Comparison of ENCODE assay signal across 8 mouse cellular contexts in genomic region chr3:90445417-90446200, GRCm38 (mm10). TPM values are rescaled to one million over a fixed set of nuclear protein-coding genes. Genes with fewer than 3 reads are reported as not detected.
A peak's percentile ranks its signal among the peaks of the same experiment; 100 is the strongest.
DNase-seq lines count a peak whose midpoint lies in the region; ATAC-seq and TF ChIP-seq lines count a peak whose summit lies in the region.

No protein-coding gene starts in this region.

- H3K4me2 ChIP-seq in forebrain, embryonic 16.5 days (ENCODE audit: low read length): peak overlapping the region; percentile 72
- H3K4me2 ChIP-seq in liver, embryonic 11.5 days: peak overlapping the region; percentile 60

- peak overlapping the region; percentile 24; the same call in 1 of the 2 replicates for H3K4me3 ChIP-seq in ES-Bruce4 (ENCODE audit: low read depth, low read length)
- no peak overlapping the region for H3K4me3 ChIP-seq in forebrain, embryonic 16.5 days (replicated peaks; ENCODE audit: low read length)
- no peak overlapping the region for H3K4me3 ChIP-seq in liver, embryonic 11.5 days (ENCODE audit: low read depth, low read length)

- WGBS in forebrain, embryonic 16.5 days: 69% methylated on average over 11 of the region's 11 CpGs
- WGBS in liver, embryonic 11.5 days: 67% methylated on average over 11 of the region's 11 CpGs

- H3K27me3 ChIP-seq in ES-Bruce4 (ENCODE audit: control insufficient read depth, insufficient read depth, low read length, poor library complexity, severe bottlenecking): no peaks in the 10 kb centered on the region
- no peaks in the 10 kb centered on the region for H3K27me3 ChIP-seq in forebrain, embryonic 16.5 days (replicated peaks; ENCODE audit: control insufficient read depth, insufficient read depth, low read length)
- no peaks in the 10 kb centered on the region for H3K27me3 ChIP-seq in liver, embryonic 11.5 days (replicated peaks; ENCODE audit: control insufficient read depth, insufficient read depth, low read length)

- peak; percentile 42 for DNase-seq in embryo, embryonic 10.5 days (ENCODE audit: low spot score)
- no peak for DNase-seq in embryo, embryonic 10 days (ENCODE audit: low spot score)
- no peak for DNase-seq in liver, embryonic 11.5 days (ENCODE audit: low spot score)
- DNase-seq in right cerebral cortex, postnatal 4 days: no peak
- no peak for DNase-seq in layer of hippocampus, adult 9-10 months (ENCODE audit: low spot score)

- H3K4me1 ChIP-seq in ES-Bruce4 (ENCODE audit: control insufficient read depth, insufficient read depth, low read length): peaks cover 4% of the 10 kb centered on the region
- H3K4me1 ChIP-seq in forebrain, embryonic 16.5 days (replicated peaks; ENCODE audit: control insufficient read depth, insufficient read depth, low read length): peaks cover 10% of the 10 kb centered on the region
- H3K4me1 ChIP-seq in liver, embryonic 11.5 days (replicated peaks; ENCODE audit: control insufficient read depth, insufficient read depth, low read length): peaks cover 12% of the 10 kb centered on the region

- H3K9me3 ChIP-seq in ES-Bruce4 (replicated peaks; ENCODE audit: control insufficient read depth, insufficient read depth, low read length, poor library complexity, severe bottlenecking): no peaks in the 10 kb centered on the region
- no peaks in the 10 kb centered on the region for H3K9me3 ChIP-seq in forebrain, embryonic 16.5 days (ENCODE audit: control insufficient read depth, low read length)
- H3K9me3 ChIP-seq in liver, embryonic 11.5 days (ENCODE audit: control insufficient read depth, low read length): no peaks in the 10 kb centered on the region

- no peaks in the 10 kb centered on the region for H3K36me3 ChIP-seq in ES-Bruce4 (ENCODE audit: control insufficient read depth, insufficient read depth, low read length, poor library complexity, severe bottlenecking)
- no peaks in the 10 kb centered on the region for H3K36me3 ChIP-seq in forebrain, embryonic 16.5 days (ENCODE audit: control insufficient read depth, insufficient read depth)
- H3K36me3 ChIP-seq in liver, embryonic 11.5 days (ENCODE audit: control insufficient read depth, insufficient read depth, low read length): no peaks in the 10 kb centered on the region

- no peak for ATAC-seq in forebrain, embryonic 16.5 days
- ATAC-seq in liver, embryonic 11.5 days (replicated peaks; ENCODE audit: low FRiP score): no peak
- no peak for ATAC-seq in CD4-positive, CD25-positive, alpha-beta regulatory T cell, adult 4 months

- no peak for TF ChIP-seq EP300 in ES-Bruce4 (IDR thresholded peaks at IDR 0.05; ENCODE audit: insufficient read depth, low read depth, low read length)

- TF ChIP-seq CTCF in ES-Bruce4 (IDR thresholded peaks at IDR 0.05; ENCODE audit: low read depth, low read length): no peak

- TF ChIP-seq POLR2A in ES-Bruce4 (IDR thresholded peaks at IDR 0.05; ENCODE audit: insufficient read depth, low read length): no peak

- peak overlapping the region; percentile 61 for H3K9ac ChIP-seq in ES-Bruce4 (ENCODE audit: low read depth, poor library complexity, severe bottlenecking)
- no peak overlapping the region for H3K9ac ChIP-seq in forebrain, embryonic 16.5 days (replicated peaks; ENCODE audit: low read depth, low read length)
- no peak overlapping the region for H3K9ac ChIP-seq in liver, embryonic 11.5 days (ENCODE audit: low read depth, low read length)

- H3K27ac ChIP-seq in ES-Bruce4 (ENCODE audit: insufficient read depth, low read length): peak overlapping the region; percentile 90
- H3K27ac ChIP-seq in forebrain, embryonic 16.5 days (ENCODE audit: low read length): no peak overlapping the region
- H3K27ac ChIP-seq in liver, embryonic 11.5 days (ENCODE audit: low read depth, low read length): peak overlapping the region; percentile 62; the same call in 1 of the 2 replicates

RNA-seq across cellular contexts. Expression of gene Ints3, which starts 12.2 kb away (rescaled TPM):
- 68.6 and 71.0 TPM in 2 replicates for polyA plus RNA-seq in ES-Bruce4 (2011; ENCODE audit: insufficient read depth, insufficient read length, low read depth, missing spikeins)
- 32.2 and 32.3 TPM in 2 replicates for polyA plus RNA-seq in forebrain, embryonic 16.5 days (2015; fragmentation: Nextera tagmentation; extraction: Ambion mirVana)
- 34.0 and 35.2 TPM in 2 replicates for polyA plus RNA-seq in liver, embryonic 11.5 days (2014; fragmentation: Nextera tagmentation; extraction: Ambion mirVana)
- 10 to 100 TPM; 16.9 to 17.9 TPM for polyA plus RNA-seq in CD4-positive, CD25-positive, alpha-beta regulatory T cell, adult 4 months (2017; shearing (Covaris generic))

RNA-seq across cellular contexts. Expression of gene Npr1, which starts 20.1 kb away (rescaled TPM):
- polyA plus RNA-seq in ES-Bruce4 (2011; ENCODE audit: insufficient read depth, insufficient read length, low read depth, missing spikeins): 10.8 and 13.6 TPM in 2 replicates
- polyA plus RNA-seq in forebrain, embryonic 16.5 days (2015; fragmentation: Nextera tagmentation; extraction: Ambion mirVana): 2.1 and 2.6 TPM in 2 replicates
- polyA plus RNA-seq in liver, embryonic 11.5 days (2014; fragmentation: Nextera tagmentation; extraction: Ambion mirVana): 8.0 and 9.2 TPM in 2 replicates
- not detected for polyA plus RNA-seq in CD4-positive, CD25-positive, alpha-beta regulatory T cell, adult 4 months (2017; shearing (Covaris generic))

RNA-seq across cellular contexts. Expression of gene Ilf2, which starts 30.3 kb away (rescaled TPM):
- polyA plus RNA-seq in ES-Bruce4 (2011; ENCODE audit: insufficient read depth, insufficient read length, low read depth, missing spikeins): 211 and 233 TPM in 2 replicates
- 331 and 336 TPM in 2 replicates for polyA plus RNA-seq in forebrain, embryonic 16.5 days (2015; fragmentation: Nextera tagmentation; extraction: Ambion mirVana)
- polyA plus RNA-seq in liver, embryonic 11.5 days (2014; fragmentation: Nextera tagmentation; extraction: Ambion mirVana): 169 and 174 TPM in 2 replicates
- polyA plus RNA-seq in CD4-positive, CD25-positive, alpha-beta regulatory T cell, adult 4 months (2017; shearing (Covaris generic)): 100 to 1,000 TPM; 113 to 125 TPM

RNA-seq across cellular contexts. Expression of gene Snapin, which starts 45.2 kb away (rescaled TPM):
- polyA plus RNA-seq in ES-Bruce4 (2011; ENCODE audit: insufficient read depth, insufficient read length, low read depth, missing spikeins): 63.9 and 65.1 TPM in 2 replicates
- 76.8 and 83.3 TPM in 2 replicates for polyA plus RNA-seq in forebrain, embryonic 16.5 days (2015; fragmentation: Nextera tagmentation; extraction: Ambion mirVana)
- 44.9 and 46.4 TPM in 2 replicates for polyA plus RNA-seq in liver, embryonic 11.5 days (2014; fragmentation: Nextera tagmentation; extraction: Ambion mirVana)
- 10 to 100 TPM; 60.4 to 65.0 TPM for polyA plus RNA-seq in CD4-positive, CD25-positive, alpha-beta regulatory T cell, adult 4 months (2017; shearing (Covaris generic))

RNA-seq across cellular contexts. Expression of gene Slc27a3, which starts 55.9 kb away (rescaled TPM):
- 11.0 and 12.5 TPM in 2 replicates for polyA plus RNA-seq in ES-Bruce4 (2011; ENCODE audit: insufficient read depth, insufficient read length, low read depth, missing spikeins)
- 17.1 and 20.0 TPM in 2 replicates for polyA plus RNA-seq in forebrain, embryonic 16.5 days (2015; fragmentation: Nextera tagmentation; extraction: Ambion mirVana)
- 6.4 and 6.7 TPM in 2 replicates for polyA plus RNA-seq in liver, embryonic 11.5 days (2014; fragmentation: Nextera tagmentation; extraction: Ambion mirVana)
- polyA plus RNA-seq in CD4-positive, CD25-positive, alpha-beta regulatory T cell, adult 4 months (2017; shearing (Covaris generic)): under 1 TPM in 1 of 2 experiments, not detected in 1; 0.19 TPM
